Mouse (Mus musculus) hindlimb bud, embryonic 11.5 days (tissue): ENCODE data around the gene Sept11.
A peak's percentile ranks its signal among the peaks of the same experiment; 100 is the strongest.

Source experiments
- DNase-seq: peaks from one replicate; pipeline ENCODE4 v3.0.0-alpha.2; 2012; ENCODE audit warnings: low read depth, low spot score; ENCODE audit errors: extremely low spot score

Gene Sept11

GRCm38 (mm10) chr5:93163541-93163940 is 70.3 kb downstream of the Sept11 start:
- DNase-seq = no peak

DNA sequence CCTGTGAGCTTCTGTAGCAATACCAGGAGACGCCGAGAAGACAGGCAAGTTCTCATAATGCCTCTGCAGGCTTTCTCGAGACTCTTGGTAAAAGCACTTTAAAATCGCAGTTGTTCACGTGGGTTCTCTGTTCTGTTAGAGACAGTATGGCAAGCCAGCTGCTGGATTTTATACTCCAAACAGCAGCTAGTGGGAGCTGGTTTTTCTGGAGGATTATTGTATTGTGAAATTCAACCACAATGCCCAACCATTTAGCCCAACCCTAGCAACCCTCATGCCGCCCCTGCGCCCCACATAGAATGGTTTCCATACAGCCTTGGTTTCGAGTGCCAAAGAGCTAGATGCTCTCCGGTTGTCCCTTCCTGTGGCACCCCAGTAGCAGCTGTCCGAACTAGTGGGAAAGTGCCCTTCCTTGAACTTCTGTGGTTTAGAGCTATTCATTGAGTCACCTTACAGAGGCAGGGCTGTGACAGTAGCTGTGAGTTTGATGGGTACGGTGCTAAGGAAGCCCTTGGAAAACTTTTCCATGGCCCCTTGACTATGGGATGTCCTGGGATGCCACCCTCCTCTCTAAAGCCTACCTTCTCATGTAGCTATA is 74.8 kb downstream of the Sept11 start:
- DNase-seq = no peak

DNA sequence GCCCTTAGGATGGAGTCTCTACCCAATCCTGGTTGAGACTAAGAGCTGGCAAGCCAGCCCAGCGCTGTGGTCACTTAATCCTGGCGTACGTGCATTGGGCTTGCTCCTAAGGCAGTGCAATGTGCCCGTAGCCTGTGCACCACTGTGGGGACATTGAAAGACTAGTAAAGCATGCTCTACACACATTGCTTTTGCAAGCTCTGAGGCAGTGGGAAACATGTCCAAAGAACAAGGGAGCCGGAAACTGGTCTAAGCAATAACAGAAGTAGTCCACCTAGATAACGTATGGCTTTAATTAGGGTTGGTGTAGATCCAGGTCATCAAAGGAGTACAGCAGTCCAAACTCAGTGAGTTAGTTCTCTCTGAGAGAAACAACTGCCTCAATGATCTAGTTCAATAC is 75.4 kb downstream of the Sept11 start:
- DNase-seq = no peak

DNA sequence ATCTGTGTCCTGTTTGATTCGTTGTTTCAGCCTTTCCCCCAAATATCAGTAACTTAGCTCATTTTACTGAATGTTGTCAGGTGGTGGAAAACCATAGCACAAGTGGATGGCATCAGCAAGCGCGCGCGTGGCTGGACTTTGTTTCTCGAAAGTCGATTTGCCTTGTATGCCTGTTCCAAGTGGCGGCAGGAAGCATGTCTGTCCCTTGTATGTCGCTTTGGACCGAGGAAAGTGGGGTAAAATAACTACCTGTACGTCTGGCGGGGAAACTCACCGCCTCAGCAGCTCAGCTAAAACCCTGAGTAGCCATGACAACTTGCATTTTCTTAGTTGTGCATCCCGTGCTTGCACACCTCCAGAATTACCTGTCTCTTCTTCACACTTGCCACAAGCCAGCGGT is 78.2 kb downstream of the Sept11 start:
- DNase-seq = no peak

DNA sequence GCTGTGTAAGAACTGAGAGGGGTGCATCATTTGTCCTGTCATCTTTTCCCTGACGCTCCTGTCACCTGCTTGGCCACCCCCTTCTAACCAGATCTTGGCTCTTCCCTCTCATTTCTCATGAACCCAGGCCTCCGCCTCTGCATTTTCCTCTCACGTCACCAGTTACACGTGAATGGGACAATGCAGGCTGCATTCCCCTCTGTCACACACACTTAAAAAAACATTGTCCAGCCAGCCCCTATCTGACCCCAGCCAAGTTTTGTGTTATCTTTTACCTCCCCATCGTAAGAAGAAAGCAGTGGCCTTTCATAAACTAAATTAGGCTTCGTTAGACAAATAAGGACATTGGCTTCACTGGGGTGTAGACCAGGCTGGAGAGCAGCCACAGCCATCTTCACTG is 79.3 kb downstream of the Sept11 start:
- no peak for DNase-seq

DNA sequence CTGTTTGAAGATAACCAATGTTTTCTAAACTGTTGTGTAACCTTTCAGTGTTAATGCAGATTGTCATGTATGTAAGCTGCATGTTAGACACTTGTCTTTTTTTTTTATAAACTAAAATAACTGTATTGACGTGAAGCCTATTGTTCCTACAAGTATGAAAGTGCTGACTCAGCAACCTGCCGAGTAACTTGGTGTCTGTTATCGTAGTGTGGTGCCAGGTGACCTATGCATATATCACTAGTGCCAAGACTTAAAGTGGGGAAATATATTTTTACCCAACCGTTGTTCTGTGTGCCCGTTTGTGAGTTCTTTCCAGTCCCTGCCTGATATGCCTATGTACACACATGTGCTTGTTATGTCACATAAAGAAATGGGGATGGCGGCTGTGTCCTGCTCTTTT is 81.4 kb downstream of the Sept11 start:
- no peak for DNase-seq

GRCm38 (mm10) chr5:93178616-93179015 is 85.4 kb downstream of the Sept11 start:
- no peak for DNase-seq

- no peak for DNase-seq
These were observed 87.0 kb downstream of the Sept11 start for GRCm38 (mm10) chr5:93180252-93180651.

DNA sequence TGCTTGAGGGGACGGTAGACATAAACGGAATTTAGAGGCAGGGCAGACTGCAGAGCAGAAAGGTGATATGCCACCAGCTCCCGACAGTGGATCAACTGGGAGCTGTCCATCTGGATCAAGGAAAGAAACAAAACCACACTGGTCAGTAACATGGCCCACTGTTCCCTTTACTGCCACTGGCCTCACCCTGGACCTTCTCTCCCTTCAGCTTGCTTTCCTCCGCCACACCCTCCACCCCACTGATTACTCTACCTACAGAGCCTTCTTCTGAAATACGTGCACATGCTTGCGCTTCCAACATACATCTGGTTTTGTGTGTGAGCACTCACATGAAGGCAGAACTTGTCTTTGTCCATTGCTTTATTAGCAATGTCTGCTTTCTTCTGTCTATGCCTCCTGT is 90.1 kb downstream of the Sept11 start:
- DNase-seq = no peak

- DNase-seq = no peak
These were observed 91.3 kb downstream of the Sept11 start for GRCm38 (mm10) chr5:93184548-93184947.

GRCm38 (mm10) chr5:93189607-93190006 is 96.4 kb downstream of the Sept11 start:
- no peak for DNase-seq

- DNase-seq = no peak
These were observed 97.2 kb downstream of the Sept11 start for GRCm38 (mm10) chr5:93190428-93190827.

DNA sequence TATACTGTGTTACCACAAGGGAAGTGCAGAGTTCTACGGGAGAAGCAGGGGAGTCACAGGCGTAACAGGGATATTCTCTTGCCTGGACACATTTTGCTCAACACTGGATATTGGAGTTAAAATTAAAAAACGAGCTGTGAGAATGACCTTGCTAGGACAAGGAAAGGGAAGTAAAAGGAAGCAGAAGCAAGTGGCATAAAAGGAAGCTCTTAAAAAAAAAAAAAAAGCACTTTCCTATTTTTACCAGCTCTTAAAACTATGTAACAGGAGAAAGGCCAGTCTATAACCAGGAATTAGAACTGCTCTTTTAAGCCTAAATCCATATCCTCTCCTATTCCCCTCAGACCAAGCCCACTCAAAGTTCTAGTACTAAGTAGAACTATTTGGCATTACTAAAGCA is 105.0 kb downstream of the Sept11 start:
- no peak for DNase-seq

GRCm38 (mm10) chr5:93201181-93201580 is 107.9 kb downstream of the Sept11 start:
- no peak for DNase-seq

DNA sequence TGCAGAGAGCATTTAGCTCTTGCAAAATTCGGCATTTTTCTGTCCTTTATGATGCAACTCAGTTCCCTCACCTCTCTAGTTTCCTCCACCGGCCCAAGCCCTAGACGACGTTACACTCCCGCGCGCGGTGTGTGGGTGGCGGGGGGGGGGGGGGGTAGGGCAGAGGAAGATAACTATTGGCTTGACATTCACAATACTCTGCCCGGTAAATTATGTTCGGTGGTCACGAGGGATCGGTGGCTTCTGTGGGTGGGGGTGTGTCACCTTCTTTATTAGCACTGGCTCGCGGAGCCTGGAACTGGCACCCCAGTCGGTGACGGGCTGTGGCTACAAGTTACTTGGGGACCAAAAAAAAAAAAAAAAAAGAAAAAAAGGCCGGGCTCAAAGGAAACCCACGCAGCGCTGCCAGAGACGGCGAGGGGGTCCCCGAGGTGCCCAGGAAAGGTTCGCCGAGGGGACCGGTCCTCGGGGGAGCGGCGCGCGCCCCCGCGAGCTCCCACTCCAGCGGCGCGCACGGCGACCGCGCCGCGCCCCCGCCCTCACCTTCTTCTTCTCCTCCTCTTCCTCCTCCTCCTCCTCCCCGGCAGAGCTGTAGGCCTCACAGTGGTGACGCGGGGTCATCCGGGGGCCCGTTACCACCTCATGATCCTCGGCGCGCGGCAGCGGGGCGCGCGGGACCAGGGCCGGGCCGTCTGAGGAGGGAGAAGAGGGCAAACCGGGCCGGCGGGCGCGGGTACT is 112.3 kb downstream of the Sept11 start:
- no peak for DNase-seq

DNA sequence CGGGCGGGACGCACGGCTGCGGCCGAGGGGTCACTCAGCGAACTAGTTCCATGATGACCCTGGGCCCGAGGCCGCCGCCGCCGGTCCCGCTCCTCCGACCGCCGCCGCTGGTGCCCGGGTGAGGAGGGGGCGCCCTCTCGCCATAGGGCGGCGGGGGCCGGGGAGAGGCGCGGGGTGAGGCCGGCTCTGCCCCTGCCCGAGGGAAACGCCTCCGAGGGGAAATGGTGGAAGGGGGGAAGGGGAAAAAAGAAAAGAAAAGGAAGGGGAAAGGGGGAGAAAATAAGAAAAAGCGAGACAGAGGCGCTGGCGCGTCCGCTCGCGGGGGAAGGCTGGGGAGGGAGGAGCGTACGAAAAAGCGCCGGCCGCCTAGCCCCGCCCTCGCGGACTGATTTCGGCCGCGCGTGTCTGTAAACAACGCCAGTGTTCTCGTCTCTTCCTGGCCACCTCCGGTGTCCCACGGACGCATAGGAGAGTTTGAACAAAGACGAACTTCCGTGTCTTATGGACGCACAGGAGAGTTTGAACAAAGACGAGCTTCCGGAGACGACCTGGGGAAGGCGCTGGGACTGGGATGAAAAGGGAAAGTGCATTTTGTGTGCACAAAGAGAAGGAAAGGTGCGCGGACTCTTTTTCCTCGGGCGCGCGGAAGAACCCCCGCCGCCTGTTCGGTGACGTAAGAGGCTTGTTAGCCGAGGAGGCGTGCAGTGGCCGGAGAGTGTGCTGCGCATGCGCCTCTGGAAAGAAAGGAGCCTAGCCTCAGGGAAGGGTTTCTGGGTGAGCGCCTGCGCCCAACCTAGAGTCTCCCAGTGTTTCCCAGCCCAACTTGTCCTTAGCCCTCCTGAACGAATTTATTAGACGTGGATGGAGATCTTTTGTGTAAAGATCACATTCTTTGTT is 113.1 kb downstream of the Sept11 start, which contains the start of the genes Ccni and 2010109A12Rik:
Ccni (minus strand) TSS at position 387 of the 897 bp plus-strand sequence.
2010109A12Rik (plus strand) TSS at position 410 of the 897 bp plus-strand sequence.
- peak; percentile 90 for DNase-seq

- DNase-seq = no peak
These were observed 113.7 kb downstream of the Sept11 start for GRCm38 (mm10) chr5:93207006-93207348.

GRCm38 (mm10) chr5:93207555-93207954 is 114.3 kb downstream of the Sept11 start:
- no peak for DNase-seq

DNA sequence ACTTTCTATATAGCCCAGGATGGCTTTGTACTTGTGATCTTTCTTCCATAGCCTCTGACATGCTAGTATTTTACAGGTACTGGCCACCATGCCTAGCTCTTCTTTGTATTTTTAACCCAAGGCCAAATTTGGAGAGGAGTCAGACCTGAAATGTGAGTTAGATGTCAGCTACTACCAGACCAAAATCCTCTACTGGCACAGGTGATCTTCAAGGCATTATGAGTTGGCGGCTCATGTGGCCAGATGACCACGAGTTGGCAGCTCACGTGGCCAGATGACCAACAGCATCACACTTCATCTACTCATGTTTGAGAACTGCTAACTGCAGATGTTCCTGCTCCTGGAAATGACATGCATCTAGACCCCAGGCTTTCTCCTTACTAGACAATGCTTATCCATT is 125.1 kb downstream of the Sept11 start:
- DNase-seq = no peak

GRCm38 (mm10) chr5:93221661-93222060 is 128.4 kb downstream of the Sept11 start:
- no peak for DNase-seq

- no peak for DNase-seq
These were observed 131.3 kb downstream of the Sept11 start for GRCm38 (mm10) chr5:93224549-93224948.
